Mouse (Mus musculus) heart, adult 2 months (tissue): Measurements from ENCODE around the gene Col4a3bp. TPM values are rescaled to one million over a fixed set of nuclear protein-coding genes. Genes with fewer than 3 reads are reported as not detected.

Source experiments
- DNase-seq, 2 experiments: peaks; one replicate each; pipeline ENCODE4 v3.0.0; 2021
- H3K27ac ChIP-seq: fragments of 200-600 bp; 2 replicates; pipeline ENCODE4 v1.8.1; 2022
- H3K27me3 ChIP-seq: fragments of 200-500 bp; 2 replicates; pipeline ENCODE4 v1.6.1; 2012; ENCODE audit warnings: mild to moderate bottlenecking, low read length, inconsistent platforms, mixed read lengths; ENCODE audit not compliant: control insufficient read depth, insufficient read depth
- H3K36me3 ChIP-seq: fragments of 200-500 bp; 2 replicates; pipeline ENCODE4 v1.6.1; 2012; ENCODE audit warnings: low read length, inconsistent platforms; ENCODE audit not compliant: control insufficient read depth, insufficient read depth
- H3K4me1 ChIP-seq: fragments of 200-500 bp; 2 replicates; pipeline ENCODE4 v1.6.1; 2011; ENCODE audit warnings: low read length; ENCODE audit not compliant: control insufficient read depth, insufficient read depth
- H3K4me3 ChIP-seq: fragments of 200-600 bp; 2 replicates; pipeline ENCODE4 v1.8.1; 2022
- H3K79me2 ChIP-seq: fragments of 200-500 bp; replicated peaks from 2 replicates; pipeline ENCODE4 v1.6.1; 2012; ENCODE audit warnings: mild to moderate bottlenecking, inconsistent platforms, low read length, moderate library complexity, mixed read lengths; ENCODE audit not compliant: control insufficient read depth, insufficient read depth
- H3K9ac ChIP-seq: fragments of 200-500 bp; 2 replicates; pipeline ENCODE4 v1.6.1; 2012; ENCODE audit warnings: low read depth, mild to moderate bottlenecking, control low read depth, inconsistent platforms, low read length, mixed read lengths
- CTCF ChIP-seq: fragments of 200-600 bp; IDR thresholded peaks from 2 replicates; pipeline ENCODE4 v1.8.1; 2022; ENCODE audit warnings: antibody characterized with exemption, mild to moderate bottlenecking, moderate library complexity
- EP300 ChIP-seq: fragments of 200-500 bp; IDR thresholded peaks from 2 replicates; pipeline ENCODE4 v1.6.1; 2011; ENCODE audit warnings: low read depth, low read length, control low read depth; ENCODE audit not compliant: insufficient read depth
- POLR2A ChIP-seq: fragments of 200-500 bp; IDR thresholded peaks from 2 replicates; pipeline ENCODE4 v1.6.1; 2011; ENCODE audit warnings: mild to moderate bottlenecking, low read depth, low read length, control low read depth; ENCODE audit not compliant: insufficient read depth
- WGBS: fragments of 180-500 bp; shearing (Covaris S2); methylation state at CpG from one replicate; pipeline ENCODE4 v1.1.7; 2018; 5-methylcytosine and 5-hydroxymethylcytosine counted together
- intact Hi-C: fragments of 180-260 bp; cut with DNase I; formaldehyde crosslinking; loops from one replicate; pipeline ENCODE4 v1.15.1; 2025
- polyA plus RNA-seq: library from polyadenylated mRNA; depleted of rRNA; stranded (reverse); fragments of >200 nt; gene quantifications from 2 replicates; pipeline ENCODE4 v1.2.3, GENCODE M21; 2012
- total RNA-seq, 2 experiments: library from RNA; stranded (reverse); gene quantifications; 2 replicates each; pipeline ENCODE4 v1.2.3; 2021

Gene Col4a3bp
- total and polyA plus RNA-seq, 3 experiments: 7.1 to 39.8 (median 33.3) TPM

DNA sequence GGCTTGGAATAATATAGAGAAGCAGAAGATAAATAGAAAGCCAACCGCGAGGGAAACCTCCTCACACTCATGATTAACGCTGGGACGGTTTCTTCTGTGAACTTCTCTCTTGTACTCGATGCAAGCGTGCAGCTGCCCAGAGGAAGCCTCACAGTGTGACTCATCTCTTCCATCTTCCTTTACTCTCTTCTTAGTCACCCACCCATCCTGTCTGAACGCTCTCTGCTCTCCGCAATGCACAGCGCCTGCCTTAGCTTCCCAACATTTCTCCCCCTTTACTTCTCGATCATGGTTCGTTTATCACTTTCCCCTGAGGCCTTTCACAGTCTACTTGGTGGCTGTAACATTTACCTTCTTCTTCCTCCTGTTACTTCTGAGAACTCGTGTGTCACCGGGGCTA, 31.8 kb upstream of the Col4a3bp start:
- no peak overlapping the region for H3K4me3 ChIP-seq
- peak overlapping the region; percentile 28 for H3K9ac ChIP-seq
- peaks cover 15% of the 10 kb centered on the region for H3K4me1 ChIP-seq
- H3K27ac ChIP-seq: peak overlapping the region; percentile 43
- DNase-seq: peak in 1 of 2 experiments; percentile 51
- no peaks in the 10 kb centered on the region for H3K79me2 ChIP-seq
- H3K36me3 ChIP-seq: no peaks in the 10 kb centered on the region; the same call in 1 of the 2 replicates
- no peaks in the 10 kb centered on the region for H3K27me3 ChIP-seq
- intact Hi-C loops: loop anchor here (2.0 kb wide), 1 partner anchor 32 kb away; the partner anchor contains the start of genes Col4a3bp and Polk
- TF ChIP-seq CTCF (no peak), POLR2A (peak; percentile 31; the same call in 1 of the 2 replicates), EP300 (0 out of 2 replicates have a peak, but pooled peaks have one; percentile 42)
- WGBS: 26% methylated on average over 13 of the region's 13 CpGs

DNA sequence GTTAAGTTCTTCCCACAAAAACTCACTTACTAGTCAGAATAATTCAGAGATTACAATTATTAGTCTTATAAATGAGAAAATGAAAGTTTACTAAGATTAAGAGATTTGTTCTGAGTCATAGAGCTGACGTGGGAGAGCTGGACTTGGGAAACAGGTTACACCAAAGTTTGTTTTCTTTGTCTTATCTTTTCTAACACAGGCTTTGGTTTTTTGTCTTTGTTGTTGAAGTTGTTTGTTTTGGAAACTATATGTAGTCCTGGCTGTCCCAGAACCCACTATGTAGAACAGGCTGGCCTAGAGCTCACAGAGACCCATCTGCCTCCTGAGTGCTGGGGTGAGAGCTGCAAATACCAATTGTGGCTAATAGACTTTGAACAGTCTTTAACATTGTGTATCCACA, 31.2 kb upstream of the Col4a3bp start:
- Histone ChIP-seq H3K36me3 (no peaks in the 10 kb centered on the region; the same call in 1 of the 2 replicates), H3K79me2 (no peaks in the 10 kb centered on the region), H3K27me3 (no peaks in the 10 kb centered on the region), H3K4me3 (no peak overlapping the region), H3K4me1 (peaks cover 15% of the 10 kb centered on the region), H3K27ac (peak overlapping the region; percentile 43), H3K9ac (no peak overlapping the region)
- intact Hi-C loops: loop anchor here (2.0 kb wide), 1 partner anchor 32 kb away; the partner anchor contains the start of genes Col4a3bp and Polk
- WGBS: 43% methylated on average over 1 of the region's 1 CpGs
- TF ChIP-seq POLR2A (no peak), EP300 (no peak), CTCF (no peak)
- DNase-seq: no peak

GRCm38 (mm10) chr13:96511893-96512292, 30.5 kb upstream of the Col4a3bp start:
- Histone ChIP-seq H3K27me3 (no peaks in the 10 kb centered on the region), H3K9ac (no peak overlapping the region), H3K4me3 (no peak overlapping the region), H3K4me1 (peaks cover 15% of the 10 kb centered on the region), H3K36me3 (no peaks in the 10 kb centered on the region; the same call in 1 of the 2 replicates), H3K27ac (peak overlapping the region; percentile 43), H3K79me2 (no peaks in the 10 kb centered on the region)
- intact Hi-C loops: loop anchor here (2.0 kb wide), 1 partner anchor 31 kb away; the partner anchor contains the start of genes Col4a3bp and Polk
- 39% methylated on average over 5 of the region's 5 CpGs for WGBS
- DNase-seq: peak; percentile 29 to 34
- TF ChIP-seq POLR2A (peak; percentile 13; the same call in 1 of the 2 replicates), EP300 (no peak)

GRCm38 (mm10) chr13:96514154-96514942, 28.1 kb upstream of the Col4a3bp start:
- H3K4me3 ChIP-seq: no peak overlapping the region
- intact Hi-C loops: no loop called here
- no peak overlapping the region for H3K27ac ChIP-seq

GRCm38 (mm10) chr13:96516249-96516648, 26.2 kb upstream of the Col4a3bp start:
- no peak for TF ChIP-seq EP300
- no peak for TF ChIP-seq POLR2A
- TF ChIP-seq CTCF: no peak
- WGBS: 94% methylated on average over 9 of the region's 9 CpGs
- intact Hi-C loops: no loop called here

More at GRCm38 (mm10) chr13:96514154-96514942, 28.1 kb upstream of the Col4a3bp start:
- H3K36me3 ChIP-seq: no peaks in the 10 kb centered on the region; the same call in 1 of the 2 replicates
- WGBS: 77% methylated on average over 5 of the region's 5 CpGs
- H3K9ac ChIP-seq: no peak overlapping the region
- H3K79me2 ChIP-seq: no peaks in the 10 kb centered on the region
- no peak for TF ChIP-seq POLR2A
- TF ChIP-seq EP300: no peak
- TF ChIP-seq CTCF: no peak
- no peak for DNase-seq
- peaks cover 13% of the 10 kb centered on the region for H3K4me1 ChIP-seq
- H3K27me3 ChIP-seq: no peaks in the 10 kb centered on the region

GRCm38 (mm10) chr13:96517335-96517734, 25.1 kb upstream of the Col4a3bp start:
- Histone ChIP-seq H3K9ac (no peak overlapping the region), H3K79me2 (no peaks in the 10 kb centered on the region), H3K4me1 (no peaks in the 10 kb centered on the region), H3K27me3 (no peaks in the 10 kb centered on the region), H3K27ac (no peak overlapping the region), H3K4me3 (no peak overlapping the region), H3K36me3 (no peaks in the 10 kb centered on the region)
- intact Hi-C loops: no loop called here
- DNase-seq: no peak
- 93% methylated on average over 2 of the region's 2 CpGs for WGBS
- TF ChIP-seq CTCF: no peak
- no peak for TF ChIP-seq POLR2A
- no peak for TF ChIP-seq EP300

More at GRCm38 (mm10) chr13:96516249-96516648, 26.2 kb upstream of the Col4a3bp start:
- no peak for DNase-seq
- no peaks in the 10 kb centered on the region for H3K79me2 ChIP-seq
- no peaks in the 10 kb centered on the region for H3K27me3 ChIP-seq
- H3K4me3 ChIP-seq: no peak overlapping the region
- no peak overlapping the region for H3K27ac ChIP-seq
- H3K36me3 ChIP-seq: no peaks in the 10 kb centered on the region
- peaks cover 5% of the 10 kb centered on the region for H3K4me1 ChIP-seq
- no peak overlapping the region for H3K9ac ChIP-seq
